Mouse (Mus musculus) MEL (cell line): ENCODE results near the gene Gm45233. TPM values are rescaled to one million over a fixed set of nuclear protein-coding genes. Genes with fewer than 3 reads are reported as not detected.

ENCODE experiments used
- DNase-seq: peaks from one replicate; pipeline ENCODE4 v3.0.0; 2011; ENCODE audit warnings: low read depth, low spot score
- H3K27ac ChIP-seq: 2 replicates; pipeline ENCODE4 v1.5.1; 2012; ENCODE audit warnings: low read depth, mild to moderate bottlenecking, control low read depth, low read length, moderate library complexity; ENCODE audit not compliant: control insufficient read depth
- H3K27me3 ChIP-seq, 2 experiments: fragments of 150-350 bp in 1 of 2; sonication (generic) in 1 of 2; 2 replicates each; pipeline ENCODE4 v1.6.1; 2012; ENCODE audit warnings: low read length in 2 of 2, mild to moderate bottlenecking in 2 of 2, improper control_type of control experiment in 1 of 2, moderate library complexity in 1 of 2; ENCODE audit not compliant: insufficient read depth in 2 of 2, control insufficient read depth in 1 of 2
- H3K36me3 ChIP-seq, 2 experiments: 2 replicates each; pipeline ENCODE4 v1.6.1; 2012 to 2014; ENCODE audit warnings: low read length in 2 of 2, improper control_type of control experiment in 1 of 2, inconsistent platforms in 1 of 2, mild to moderate bottlenecking in 1 of 2; ENCODE audit not compliant: insufficient read depth in 2 of 2, control insufficient read depth in 1 of 2
- H3K4me1 ChIP-seq, 2 experiments: fragments of 150-350 bp in 1 of 2; sonication (generic) in 1 of 2; 2 replicates each; pipeline ENCODE4 v1.6.1; 2012; ENCODE audit warnings: low read length in 2 of 2, improper control_type of control experiment in 1 of 2, mild to moderate bottlenecking in 1 of 2; ENCODE audit not compliant: insufficient read depth in 2 of 2, control insufficient read depth in 1 of 2
- H3K4me3 ChIP-seq, 2 experiments: fragments of 150-350 bp in 1 of 2; sonication (generic) in 1 of 2; 2 replicates each; pipeline ENCODE4 v1.5.1; 2012; ENCODE audit warnings: low read depth in 2 of 2, low read length in 2 of 2, mild to moderate bottlenecking in 2 of 2, moderate library complexity in 2 of 2, control low read depth in 1 of 2, improper control_type of control experiment in 1 of 2; ENCODE audit not compliant: control insufficient read depth in 1 of 2, insufficient read depth in 1 of 2
- H3K79me2 ChIP-seq: 2 replicates; pipeline ENCODE4 v1.6.1; 2012; ENCODE audit warnings: mild to moderate bottlenecking, low read length, moderate library complexity; ENCODE audit not compliant: control insufficient read depth, poor library complexity, insufficient read depth
- H3K9ac ChIP-seq: 2 replicates; pipeline ENCODE4 v1.6.1; 2012; ENCODE audit warnings: low read depth, mild to moderate bottlenecking, control low read depth, low read length, moderate library complexity; ENCODE audit not compliant: control insufficient read depth, poor library complexity, severe bottlenecking
- H3K9me3 ChIP-seq: fragments of 150-350 bp; sonication (generic); replicated peaks from 2 replicates; pipeline ENCODE4 v1.6.1; 2012; ENCODE audit warnings: mild to moderate bottlenecking, low read length, improper control_type of control experiment, moderate library complexity; ENCODE audit not compliant: insufficient read depth
- BHLHE40 ChIP-seq: IDR thresholded peaks from 2 replicates; pipeline ENCODE4 v1.6.1; 2012; ENCODE audit warnings: low read depth, mild to moderate bottlenecking, inconsistent platforms, low read length, improper control_type of control experiment, borderline replicate concordance
- CHD1 ChIP-seq: IDR thresholded peaks from 2 replicates; pipeline ENCODE4 v1.6.1; 2012; ENCODE audit warnings: low read depth, mild to moderate bottlenecking, inconsistent platforms, low read length, improper control_type of control experiment
- CHD2 ChIP-seq: IDR thresholded peaks from 2 replicates; pipeline ENCODE4 v1.6.1; 2011; ENCODE audit warnings: low read length, improper control_type of control experiment
- ELF1 ChIP-seq: IDR thresholded peaks from 2 replicates; pipeline ENCODE4 v1.6.1; 2014; ENCODE audit warnings: low read depth, mild to moderate bottlenecking, inconsistent platforms, low read length, improper control_type of control experiment, moderate library complexity
- ETS1 ChIP-seq: IDR thresholded peaks from 2 replicates; pipeline ENCODE4 v1.6.1; 2012; ENCODE audit warnings: low read depth, mild to moderate bottlenecking, inconsistent platforms, low read length, improper control_type of control experiment, moderate library complexity
- GABPA ChIP-seq: IDR thresholded peaks from 2 replicates; pipeline ENCODE4 v1.6.1; 2012; ENCODE audit warnings: low read depth, mild to moderate bottlenecking, inconsistent platforms, low read length, improper control_type of control experiment, moderate library complexity
- HCFC1 ChIP-seq: IDR thresholded peaks from 2 replicates; pipeline ENCODE4 v1.6.1; 2012; ENCODE audit warnings: low read depth, mild to moderate bottlenecking, inconsistent platforms, low read length, improper control_type of control experiment, moderate library complexity
- JUND ChIP-seq: IDR thresholded peaks from 2 replicates; pipeline ENCODE4 v1.6.1; 2011; ENCODE audit warnings: low read depth, mild to moderate bottlenecking, improper control_type of control experiment, low read length
- MAX ChIP-seq: IDR thresholded peaks from 2 replicates; pipeline ENCODE4 v1.6.1; 2011; ENCODE audit warnings: low read length, improper control_type of control experiment
- MAZ ChIP-seq: IDR thresholded peaks from 2 replicates; pipeline ENCODE4 v1.6.1; 2012; ENCODE audit warnings: low read depth, mild to moderate bottlenecking, inconsistent platforms, low read length, improper control_type of control experiment
- MXI1 ChIP-seq: IDR thresholded peaks from 2 replicates; pipeline ENCODE4 v1.6.1; 2011; ENCODE audit warnings: mild to moderate bottlenecking, low read depth, low read length, improper control_type of control experiment
- MYB ChIP-seq: IDR thresholded peaks from 2 replicates; pipeline ENCODE4 v1.6.1; 2011; ENCODE audit warnings: mild to moderate bottlenecking, low read depth, low read length, improper control_type of control experiment
- NELFE ChIP-seq: IDR thresholded peaks from 2 replicates; pipeline ENCODE4 v1.6.1; 2011; ENCODE audit warnings: low read depth, low read length, improper control_type of control experiment
- NRF1 ChIP-seq: IDR thresholded peaks from 2 replicates; pipeline ENCODE4 v1.6.1; 2014; ENCODE audit warnings: low read depth, mild to moderate bottlenecking, inconsistent platforms, low read length, improper control_type of control experiment, moderate library complexity; ENCODE audit not compliant: poor library complexity, insufficient read depth, severe bottlenecking
- POLR2A ChIP-seq, 2 experiments: IDR thresholded peaks; 2 replicates each; pipeline ENCODE4 v1.6.1; 2011 to 2012; ENCODE audit warnings: low read length in 2 of 2, mild to moderate bottlenecking in 2 of 2, control low read depth in 1 of 2, improper control_type of control experiment in 1 of 2, low read depth in 1 of 2, moderate library complexity in 1 of 2; ENCODE audit not compliant: control insufficient read depth in 1 of 2, insufficient read depth in 1 of 2, poor library complexity in 1 of 2
- POLR2AphosphoS2 ChIP-seq: IDR thresholded peaks from 2 replicates; pipeline ENCODE4 v1.6.1; 2011; ENCODE audit warnings: low read length, improper control_type of control experiment
- RCOR1 ChIP-seq: IDR thresholded peaks from 2 replicates; pipeline ENCODE4 v1.6.1; 2012; ENCODE audit warnings: low read depth, mild to moderate bottlenecking, inconsistent platforms, low read length, improper control_type of control experiment
- SIN3A ChIP-seq: IDR thresholded peaks from 2 replicates; pipeline ENCODE4 v1.6.1; 2012; ENCODE audit warnings: low read length, improper control_type of control experiment, inconsistent platforms
- SMC3 ChIP-seq: IDR thresholded peaks from 2 replicates; pipeline ENCODE4 v1.6.1; 2011; ENCODE audit warnings: low read depth, low read length, improper control_type of control experiment
- TAL1 ChIP-seq: IDR thresholded peaks from 2 replicates; pipeline ENCODE4 v1.6.1; 2012; ENCODE audit warnings: mild to moderate bottlenecking, inconsistent platforms, low read length, moderate library complexity, mixed read lengths
- TBP ChIP-seq: IDR thresholded peaks from 2 replicates; pipeline ENCODE4 v1.8.0; 2011; ENCODE audit warnings: low read depth, low read length, improper control_type of control experiment
- UBTF ChIP-seq: IDR thresholded peaks from 2 replicates; pipeline ENCODE4 v1.6.1; 2012; ENCODE audit warnings: low read depth, mild to moderate bottlenecking, inconsistent platforms, low read length, improper control_type of control experiment, moderate library complexity, borderline replicate concordance; ENCODE audit not compliant: insufficient read depth
- USF1 ChIP-seq: IDR thresholded peaks from 2 replicates; pipeline ENCODE4 v1.6.1; 2014; ENCODE audit warnings: low read depth, mild to moderate bottlenecking, inconsistent platforms, low read length, improper control_type of control experiment, moderate library complexity
- USF2 ChIP-seq, 2 experiments: IDR thresholded peaks; 2 replicates each; pipeline ENCODE4 v1.6.1; 2011 to 2012; ENCODE audit warnings: improper control_type of control experiment in 2 of 2, low read length in 2 of 2, borderline replicate concordance in 1 of 2, inconsistent platforms in 1 of 2, low read depth in 1 of 2, mild to moderate bottlenecking in 1 of 2; ENCODE audit not compliant: insufficient read depth in 1 of 2
- ZC3H11A ChIP-seq: IDR thresholded peaks from 2 replicates; pipeline ENCODE4 v1.6.1; 2012; ENCODE audit warnings: low read depth, mild to moderate bottlenecking, inconsistent platforms, low read length, improper control_type of control experiment
- ZKSCAN1 ChIP-seq: IDR thresholded peaks from 2 replicates; pipeline ENCODE4 v1.6.1; 2012; ENCODE audit warnings: low read depth, mild to moderate bottlenecking, inconsistent platforms, low read length, improper control_type of control experiment, moderate library complexity
- ZMIZ1 ChIP-seq: IDR thresholded peaks from 2 replicates; pipeline ENCODE4 v1.6.1; 2012; ENCODE audit warnings: low read depth, mild to moderate bottlenecking, inconsistent platforms, low read length, improper control_type of control experiment, moderate library complexity
- ZNF384 ChIP-seq: IDR thresholded peaks from 2 replicates; pipeline ENCODE4 v1.6.1; 2012; ENCODE audit warnings: low read depth, mild to moderate bottlenecking, inconsistent platforms, low read length, improper control_type of control experiment
- polyA plus RNA-seq, 2 experiments: library from polyadenylated mRNA; stranded (reverse) in 1 of 2; unstranded in 1 of 2; fragments of >175 nt in 1 of 2; fragments of >200 nt in 1 of 2; gene quantifications; 2 replicates each; pipeline versions ENCODE4 v1.2.1 to v1.2.4; 2012; ENCODE audit warnings: low replicate concordance in 2 of 2, low read depth in 1 of 2; ENCODE audit not compliant: insufficient read length in 2 of 2, insufficient read depth in 1 of 2, missing spikeins in 1 of 2
- total RNA-seq: library from RNA; depleted of rRNA; stranded (reverse); fragments of 300-350 nt; gene quantifications from 2 replicates; pipeline ENCODE4 v1.2.3, GENCODE M21; 2012

The Gm45233 gene
- total and polyA plus RNA-seq, 3 experiments = 0.42 TPM; not detected in 2

DNA sequence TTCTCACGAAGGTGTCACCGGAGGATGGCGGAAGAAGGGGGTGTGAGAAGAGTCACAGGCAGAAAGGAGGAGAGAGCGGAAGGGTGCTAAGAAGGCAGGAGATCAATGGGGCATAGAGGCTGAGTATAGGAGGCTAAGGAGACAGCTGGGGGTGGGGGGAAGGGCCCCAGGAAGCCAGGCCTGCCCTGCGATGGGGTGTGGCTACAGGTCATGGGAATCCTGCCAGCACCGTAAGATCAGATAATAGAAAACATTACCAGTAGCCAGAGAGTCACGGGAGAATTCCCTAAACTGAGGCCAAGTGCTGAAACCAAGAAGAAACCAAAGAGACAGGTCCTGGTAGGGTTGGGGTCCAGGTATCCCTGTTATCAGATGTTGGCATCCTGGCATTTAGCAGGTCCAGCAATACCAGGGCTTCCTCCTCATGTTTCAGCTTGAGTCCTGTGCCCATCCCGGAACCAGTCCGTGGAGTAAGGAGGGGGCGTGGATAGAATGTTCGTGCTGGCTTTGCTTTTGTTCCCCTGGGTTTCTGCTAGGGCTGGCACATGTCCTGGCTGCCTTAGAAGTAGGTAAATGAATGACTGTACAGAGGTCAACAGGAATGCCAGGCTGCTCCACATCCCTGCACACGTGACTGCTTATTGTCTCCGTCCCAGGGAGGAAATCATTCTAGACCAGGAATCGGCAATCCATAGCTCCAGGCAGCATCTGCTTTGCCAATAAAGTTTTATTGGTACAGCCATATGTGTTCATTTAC is 9.8 kb downstream of the Gm45233 start:
- H3K36me3 ChIP-seq = peaks cover 0 to 5% of the 10 kb centered on the region in 2 experiments; a peak in 3 of 4 replicates
- H3K27ac ChIP-seq = no peak overlapping the region
- peaks cover 0 to 8% of the 10 kb centered on the region in 2 experiments; a peak in 1 of 4 replicates for H3K4me1 ChIP-seq
- no peak overlapping the region for H3K4me3 ChIP-seq
- no peak for DNase-seq
- H3K9ac ChIP-seq = no peak overlapping the region
- no peaks in the 10 kb centered on the region for H3K9me3 ChIP-seq
- TF ChIP-seq UBTF (no peak), HCFC1 (no peak), TAL1 (no peak), TBP (no peak), MAZ (no peak), SIN3A (no peak), POLR2AphosphoS2 (no peak), GABPA (no peak), POLR2A (IDR thresholded peaks at IDR 0.05; ENCODE audit: control insufficient read depth in 1 of 2, insufficient read depth in 1 of 2, low read depth in 1 of 2, low read length in 2 of 2, poor library complexity in 1 of 2) (no peak), RCOR1 (no peak), USF2 (IDR thresholded peaks at IDR 0.05; ENCODE audit: borderline replicate concordance in 1 of 2, insufficient read depth in 1 of 2, low read depth in 1 of 2, low read length in 2 of 2) (no peak), MYB (no peak), MXI1 (no peak), ZMIZ1 (no peak), ZC3H11A (no peak), MAX (no peak), ETS1 (no peak)
- TF ChIP-seq, all 39 proteins: peak for 0
- Histone ChIP-seq H3K79me2 (no peaks in the 10 kb centered on the region), H3K27me3 (no peaks in the 10 kb centered on the region)

DNA sequence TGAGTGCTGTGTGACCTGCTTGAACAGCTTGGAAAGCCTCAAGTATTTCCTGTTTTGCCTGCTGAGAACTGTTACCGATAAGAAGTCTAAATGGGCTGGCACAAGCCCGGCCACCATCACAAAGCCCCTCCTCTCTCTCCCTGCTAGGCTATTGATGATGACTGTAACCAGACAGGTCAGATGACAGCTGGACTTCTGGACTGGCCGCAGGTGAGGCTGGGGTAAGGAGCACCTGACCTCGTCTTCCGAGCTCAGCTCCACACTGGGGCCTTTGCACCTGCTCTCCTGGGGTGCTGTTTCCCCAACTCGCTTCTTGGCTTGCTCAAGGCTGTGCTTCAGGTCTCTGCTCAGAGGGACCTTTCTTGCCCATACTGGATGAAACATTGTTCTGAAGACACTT is 10.4 kb downstream of the Gm45233 start:
- H3K4me1 ChIP-seq = peaks cover 0 to 3% of the 10 kb centered on the region in 2 experiments; a peak in 1 of 4 replicates
- peaks cover 0 to 1% of the 10 kb centered on the region in 2 experiments; a peak in 2 of 4 replicates for H3K36me3 ChIP-seq
- no peaks in the 10 kb centered on the region for H3K27me3 ChIP-seq
- no peak overlapping the region for H3K4me3 ChIP-seq
- no peak for DNase-seq
- no peak for TF ChIP-seq JUND
- TF ChIP-seq ZMIZ1 = no peak
- TF ChIP-seq SMC3 = no peak
- no peak for TF ChIP-seq MYB
- TF ChIP-seq USF1 = no peak
- no peak for TF ChIP-seq NRF1
- TF ChIP-seq ZNF384 = no peak
- no peak for TF ChIP-seq RCOR1
- no peak for TF ChIP-seq ZKSCAN1
- no peak for TF ChIP-seq NELFE
- TF ChIP-seq ELF1 = no peak
- no peak for TF ChIP-seq UBTF
- no peak for TF ChIP-seq BHLHE40
- no peak for TF ChIP-seq CHD1
- no peak for TF ChIP-seq CHD2
- no peak overlapping the region for H3K9ac ChIP-seq
- no peak overlapping the region for H3K27ac ChIP-seq
- H3K9me3 ChIP-seq = no peaks in the 10 kb centered on the region
- H3K79me2 ChIP-seq = no peaks in the 10 kb centered on the region
